Mouse (Mus musculus): ENCODE results near the gene Ndufs6. TPM values are rescaled to one million over a fixed set of nuclear protein-coding genes. Genes with fewer than 3 reads are reported as not detected.

Ndufs6 gene
- 97.0 and 105 TPM in 2 replicates for polyA plus RNA-seq (2012; ENCODE audit: low replicate concordance)

GRCm38 (mm10) chr13:73327827-73328698 lies at the start of gene Ndufs6, which contains the start of gene Mrpl36:
Gene Ndufs6, minus strand, starts transcription at chr13:73328542.
Gene Mrpl36, plus strand, starts transcription at chr13:73328513.

Other genes with a start within 250 kb of the Ndufs6 start
- 0.15 and 0.41 TPM in 2 replicates for gene Irx4, start 68.1 kb downstream of the Ndufs6 start, polyA plus RNA-seq (2012; ENCODE audit: low replicate concordance)
- gene Mrpl36, start within 50 bp of the Ndufs6 start, polyA plus RNA-seq (2012; ENCODE audit: low replicate concordance): 64.4 and 89.0 TPM in 2 replicates
- gene Lpcat1, start 138.7 kb upstream of the Ndufs6 start, polyA plus RNA-seq (2012; ENCODE audit: low replicate concordance): 41.9 and 65.7 TPM in 2 replicates
- 0.07 and 0.33 TPM in 2 replicates for gene Slc6a3, start 208.2 kb upstream of the Ndufs6 start, polyA plus RNA-seq (2012; ENCODE audit: low replicate concordance)